Mouse (Mus musculus) C2C12 (cell line): ENCODE data around the gene Fntb. TPM values are rescaled to one million over a fixed set of nuclear protein-coding genes. Genes with fewer than 3 reads are reported as not detected.

Source experiments
- H3K27me3 ChIP-seq: one replicate; pipeline ENCODE4 v1.6.1; 2011; ENCODE audit not compliant: control insufficient read depth, insufficient read depth, insufficient read length
- H3K36me3 ChIP-seq: one replicate; pipeline ENCODE4 v1.6.1; 2011; ENCODE audit not compliant: control insufficient read depth, insufficient read depth
- H3K4me3 ChIP-seq: one replicate; pipeline ENCODE4 v1.5.1; 2011; ENCODE audit warnings: mild to moderate bottlenecking, control low read depth; ENCODE audit not compliant: poor library complexity, insufficient read depth, severe bottlenecking
- H3K79me2 ChIP-seq: one replicate; pipeline ENCODE4 v1.6.1; 2011; ENCODE audit not compliant: control insufficient read depth, insufficient read depth
- H3K79me3 ChIP-seq: one replicate; pipeline ENCODE4 v1.6.1; 2011; ENCODE audit warnings: low read depth, control low read depth
- H3ac ChIP-seq: one replicate; pipeline ENCODE3; 2011; ENCODE audit warnings: low read depth; ENCODE audit not compliant: control insufficient read depth, insufficient read length
- CEBPB ChIP-seq: IDR thresholded peaks from one replicate; pipeline ENCODE4 v1.6.1; 2011; ENCODE audit warnings: low read depth, mild to moderate bottlenecking, control low read depth, moderate library complexity
- CTCF ChIP-seq: IDR thresholded peaks from one replicate; pipeline ENCODE4 v1.5.1; 2011; ENCODE audit not compliant: control insufficient read depth, insufficient read depth, insufficient read length
- FOSL1 ChIP-seq: IDR thresholded peaks from one replicate; pipeline ENCODE4 v1.8.0; 2011; ENCODE audit warnings: mild to moderate bottlenecking, low read length; ENCODE audit not compliant: poor library complexity, insufficient read depth, severe bottlenecking
- MAX ChIP-seq: IDR thresholded peaks from one replicate; pipeline ENCODE4 v1.6.1; 2011; ENCODE audit warnings: mild to moderate bottlenecking, control low read depth
- MYOD1 ChIP-seq: IDR thresholded peaks from one replicate; pipeline ENCODE4 v1.6.1; 2011; ENCODE audit warnings: low read depth; ENCODE audit not compliant: control insufficient read depth, insufficient read length
- MYOG ChIP-seq: IDR thresholded peaks from one replicate; pipeline ENCODE4 v1.6.1; 2011; ENCODE audit not compliant: control insufficient read depth, insufficient read length; ENCODE audit errors: extremely low read depth
- USF1 ChIP-seq: IDR thresholded peaks from one replicate; pipeline ENCODE4 v1.6.1; 2011; ENCODE audit warnings: low read depth, mild to moderate bottlenecking, control low read depth, moderate library complexity
- polyA plus RNA-seq: library from polyadenylated mRNA; unstranded; fragments of >200 nt; fragmentation: generic; extraction: Trizol; gene quantifications from one replicate; pipeline ENCODE4 v1.2.1, GENCODE M21; 2012; ENCODE audit warnings: missing spikeins

The Fntb gene
- polyA plus RNA-seq, 1 experiment: 19.6 TPM

GRCm38 (mm10) chr12:76810491-76810890, 45.1 kb downstream of the Fntb start:
- Histone ChIP-seq H3K27me3 (no peaks in the 10 kb centered on the region), H3K79me2 (no peaks in the 10 kb centered on the region), H3K79me3 (no peaks in the 10 kb centered on the region), H3K4me3 (no peak overlapping the region), H3ac (no peak overlapping the region), H3K36me3 (no peaks in the 10 kb centered on the region)
- TF ChIP-seq CTCF (no peak), MYOG (no peak), CEBPB (no peak), FOSL1 (no peak), USF1 (no peak), MYOD1 (no peak)

GRCm38 (mm10) chr12:76811006-76811405, 45.6 kb downstream of the Fntb start:
- Histone ChIP-seq H3K36me3 (no peaks in the 10 kb centered on the region), H3ac (no peak overlapping the region), H3K4me3 (no peak overlapping the region), H3K79me2 (no peaks in the 10 kb centered on the region), H3K79me3 (no peaks in the 10 kb centered on the region), H3K27me3 (no peaks in the 10 kb centered on the region)
- TF ChIP-seq FOSL1: no peak
- TF ChIP-seq USF1: no peak
- TF ChIP-seq MYOD1: no peak
- no peak for TF ChIP-seq CEBPB
- TF ChIP-seq MAX: no peak
- TF ChIP-seq CTCF: no peak
- TF ChIP-seq MYOG: no peak

DNA sequence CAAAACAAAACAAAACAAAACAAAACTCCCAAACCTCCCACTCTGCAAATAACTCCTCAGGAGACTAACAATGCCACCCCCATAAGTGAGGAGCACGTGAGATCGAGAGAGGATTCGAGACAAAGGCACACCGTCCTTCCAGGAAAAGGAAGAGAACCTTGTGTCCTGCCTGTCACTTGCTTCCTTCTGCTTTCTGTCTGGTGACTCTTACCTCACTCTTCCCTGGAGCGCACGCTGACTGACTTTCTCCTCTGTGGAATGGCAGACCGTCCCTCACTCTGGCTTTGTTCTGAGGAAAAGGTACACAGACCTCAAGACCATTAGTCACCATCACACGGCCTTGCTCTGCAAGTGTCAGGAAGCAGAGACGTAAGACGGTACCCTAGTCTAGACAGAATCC, 48.2 kb downstream of the Fntb start:
- H3K27me3 ChIP-seq: no peaks in the 10 kb centered on the region
- H3K79me3 ChIP-seq: no peaks in the 10 kb centered on the region
- H3ac ChIP-seq: no peak overlapping the region
- H3K4me3 ChIP-seq: no peak overlapping the region
- no peaks in the 10 kb centered on the region for H3K36me3 ChIP-seq
- TF ChIP-seq MYOD1 (no peak), USF1 (no peak), CTCF (no peak), MYOG (no peak), MAX (no peak)
- no peaks in the 10 kb centered on the region for H3K79me2 ChIP-seq

DNA sequence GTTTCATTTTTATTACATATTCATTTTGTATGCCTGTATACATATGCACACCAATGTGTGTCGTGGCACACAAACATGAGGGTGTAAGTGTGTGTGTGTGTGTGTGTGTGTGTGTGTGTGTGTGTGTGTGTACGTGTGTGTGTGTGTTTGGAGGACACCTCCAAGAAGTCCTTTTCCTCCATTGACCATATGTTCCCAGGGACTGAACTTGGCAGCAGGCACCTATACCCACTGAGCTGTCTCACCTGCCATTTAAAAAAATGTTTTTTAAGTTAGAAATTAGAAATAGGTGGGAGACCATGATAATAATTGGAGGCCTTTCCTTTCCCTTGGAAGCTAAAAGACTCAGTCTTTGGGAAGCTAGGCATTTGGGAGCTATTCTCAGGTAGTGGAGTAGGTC, 48.7 kb downstream of the Fntb start:
- TF ChIP-seq CTCF (no peak), FOSL1 (no peak), USF1 (no peak), MYOG (no peak), MAX (no peak), CEBPB (no peak), MYOD1 (no peak)
- H3ac ChIP-seq: no peak overlapping the region
- H3K4me3 ChIP-seq: no peak overlapping the region
- H3K79me2 ChIP-seq: no peaks in the 10 kb centered on the region
- H3K79me3 ChIP-seq: no peaks in the 10 kb centered on the region
- H3K36me3 ChIP-seq: no peaks in the 10 kb centered on the region
- H3K27me3 ChIP-seq: no peaks in the 10 kb centered on the region

DNA sequence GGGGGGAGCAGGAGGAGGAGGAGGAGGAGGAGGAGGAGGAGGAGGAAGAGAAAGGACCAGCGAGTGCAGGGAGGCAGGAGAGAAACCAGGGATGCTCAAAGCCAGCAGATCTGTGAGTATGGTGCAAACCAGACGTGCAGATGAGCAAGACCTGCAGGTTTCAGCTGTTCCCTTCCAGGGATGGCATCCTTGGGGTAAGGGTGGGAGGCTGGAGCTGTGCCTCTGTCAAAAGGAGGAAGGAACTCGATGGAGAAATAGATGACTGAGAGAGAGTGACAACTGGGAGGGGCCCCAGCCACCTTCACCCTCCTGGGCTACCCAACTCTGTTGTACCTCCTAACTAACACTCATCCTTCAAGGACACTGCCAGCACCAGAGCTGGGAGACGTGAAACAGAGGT, 51.3 kb downstream of the Fntb start:
- Histone ChIP-seq H3K27me3 (peaks cover 3% of the 10 kb centered on the region), H3K79me2 (no peaks in the 10 kb centered on the region), H3K79me3 (no peaks in the 10 kb centered on the region), H3K4me3 (no peak overlapping the region), H3ac (no peak overlapping the region), H3K36me3 (no peaks in the 10 kb centered on the region)
- TF ChIP-seq MAX (no peak), MYOD1 (no peak), CEBPB (no peak)

GRCm38 (mm10) chr12:76817176-76817575, 51.8 kb downstream of the Fntb start:
- TF ChIP-seq FOSL1: no peak

DNA sequence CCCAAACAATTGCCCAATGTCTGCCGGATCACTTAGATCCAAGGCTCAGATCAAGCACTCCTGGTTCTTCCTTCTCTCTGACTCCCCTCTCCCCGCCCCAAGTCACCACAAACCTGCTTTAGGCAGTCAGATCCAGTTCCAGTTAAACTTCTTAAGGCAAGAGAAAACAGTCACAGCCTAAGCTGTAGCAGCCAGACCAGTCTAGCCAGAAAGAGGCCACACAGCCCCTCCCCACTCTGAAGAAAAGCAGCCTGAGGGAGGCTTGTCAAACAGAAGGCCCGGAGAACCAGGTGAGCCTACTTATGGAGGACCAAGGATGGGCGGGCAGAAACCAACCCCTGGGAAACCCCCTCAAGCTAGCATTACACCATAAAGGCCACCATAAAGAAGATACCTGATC, 52.7 kb downstream of the Fntb start:
- Histone ChIP-seq H3K4me3 (no peak overlapping the region), H3K79me3 (no peaks in the 10 kb centered on the region), H3K79me2 (no peaks in the 10 kb centered on the region), H3K36me3 (no peaks in the 10 kb centered on the region), H3K27me3 (peaks cover 14% of the 10 kb centered on the region), H3ac (no peak overlapping the region)
- no peak for TF ChIP-seq USF1
- no peak for TF ChIP-seq MYOD1
- TF ChIP-seq MAX: no peak
- no peak for TF ChIP-seq FOSL1
- no peak for TF ChIP-seq MYOG

More at GRCm38 (mm10) chr12:76817176-76817575, 51.8 kb downstream of the Fntb start:
- Histone ChIP-seq H3K27me3 (peaks cover 7% of the 10 kb centered on the region), H3K79me3 (no peaks in the 10 kb centered on the region), H3K4me3 (no peak overlapping the region), H3K79me2 (no peaks in the 10 kb centered on the region), H3K36me3 (no peaks in the 10 kb centered on the region), H3ac (no peak overlapping the region)
